Mouse (Mus musculus) urinary bladder, adult 18-20 months (tissue): ENCODE measurements around the gene Rad18.

Source experiments
- DNase-seq, 2 experiments: peaks; one replicate each; pipeline ENCODE4 v3.0.0; 2022; ENCODE audit warnings: low spot score in 2 of 2, mixed read lengths in 2 of 2

Gene Rad18

GRCm38 (mm10) chr6:112686485-112686884 lies 10.0 kb downstream of the Rad18 start:
- DNase-seq, result no peak

GRCm38 (mm10) chr6:112684065-112684464 lies 12.4 kb downstream of the Rad18 start:
- no peak for DNase-seq

GRCm38 (mm10) chr6:112632071-112632470 lies 64.4 kb downstream of the Rad18 start:
- DNase-seq, result no peak

GRCm38 (mm10) chr6:112630291-112630690 lies 66.2 kb downstream of the Rad18 start:
- DNase-seq, result no peak

- DNase-seq, result no peak
These were observed 68.2 kb downstream of the Rad18 start for GRCm38 (mm10) chr6:112628301-112628700.

- DNase-seq, result no peak
These were observed 74.2 kb downstream of the Rad18 start for GRCm38 (mm10) chr6:112622321-112622720.

GRCm38 (mm10) chr6:112620027-112620426 lies 76.5 kb downstream of the Rad18 start:
- no peak for DNase-seq

GRCm38 (mm10) chr6:112617728-112618318 lies 78.7 kb downstream of the Rad18 start:
- DNase-seq, result no peak

- DNase-seq, result no peak
These were observed 87.5 kb downstream of the Rad18 start for GRCm38 (mm10) chr6:112609027-112609426.

GRCm38 (mm10) chr6:112603866-112604265 lies 92.6 kb downstream of the Rad18 start:
- no peak for DNase-seq

GRCm38 (mm10) chr6:112594971-112595370 lies 101.5 kb downstream of the Rad18 start:
- DNase-seq, result no peak

- no peak for DNase-seq
These were observed 108.6 kb downstream of the Rad18 start for GRCm38 (mm10) chr6:112587912-112588311.

- DNase-seq, result no peak
These were observed 109.5 kb downstream of the Rad18 start for GRCm38 (mm10) chr6:112586999-112587398.

GRCm38 (mm10) chr6:112584961-112585360 lies 111.5 kb downstream of the Rad18 start:
- no peak for DNase-seq

- DNase-seq, result no peak
These were observed 114.5 kb downstream of the Rad18 start for GRCm38 (mm10) chr6:112582022-112582421.

GRCm38 (mm10) chr6:112577198-112577597 lies 119.3 kb downstream of the Rad18 start:
- no peak for DNase-seq

GRCm38 (mm10) chr6:112574558-112574957 lies 121.9 kb downstream of the Rad18 start:
- no peak for DNase-seq

GRCm38 (mm10) chr6:112570413-112570812 lies 126.1 kb downstream of the Rad18 start:
- DNase-seq, result no peak
